Mouse (Mus musculus): ENCODE data around the gene Kdm4a. TPM values are rescaled to one million over a fixed set of nuclear protein-coding genes. Genes with fewer than 3 reads are reported as not detected.

Kdm4a gene
- 20.0 TPM for polyA plus RNA-seq (2014; fragmentation: Illumina TruSeq; extraction: RNeasy Lipid Tissue Mini Kit (QIAGEN cat#74804); ENCODE audit: low read depth, low replicate concordance)

GRCm38 (mm10) chr4:118179467-118180300, at the start of gene Kdm4a:
Kdm4a (minus strand) TSS chr4:118180043.

DNA sequence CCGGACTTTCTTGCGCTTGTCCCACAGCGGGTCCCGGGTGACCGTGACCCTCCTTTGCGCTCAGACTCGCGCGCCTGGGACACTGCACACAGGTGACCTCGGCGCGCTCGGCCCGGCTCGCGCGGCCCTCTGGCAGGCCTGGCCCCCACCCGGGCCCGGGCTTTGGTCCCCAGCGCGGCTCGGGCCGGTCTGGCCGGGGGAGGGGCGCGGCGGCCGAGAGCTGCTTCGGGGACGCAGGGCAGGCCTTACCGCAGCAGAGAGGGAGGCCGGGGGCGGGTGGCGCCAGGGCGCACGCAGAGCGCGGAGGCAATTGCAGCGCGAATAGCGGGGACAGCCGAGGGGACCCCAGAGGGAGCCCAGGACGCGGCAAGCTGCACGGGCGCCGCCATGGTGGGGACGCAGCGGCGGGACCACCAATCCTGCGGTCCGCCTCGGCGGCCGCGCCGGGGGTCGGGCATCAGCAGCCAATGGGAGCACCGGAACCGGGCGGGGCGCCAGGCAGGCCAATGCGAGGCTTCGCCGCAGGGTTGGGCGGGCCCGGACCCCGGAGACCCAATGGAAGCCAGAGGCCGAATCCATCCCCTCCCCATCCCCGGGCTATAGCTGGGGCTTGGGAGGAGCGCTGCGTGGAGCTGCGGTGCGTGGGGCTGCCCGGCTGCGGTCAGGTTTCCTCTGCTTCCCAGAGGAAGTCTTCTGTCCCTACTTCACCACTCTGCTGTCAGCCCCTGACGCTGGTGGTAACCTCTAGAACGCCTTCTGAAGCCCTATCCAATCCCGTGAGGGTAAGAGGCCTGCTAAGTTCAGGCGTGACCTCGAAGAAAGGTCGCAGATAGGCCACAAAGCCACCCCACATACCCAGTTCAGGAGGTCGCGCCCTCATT, 45.1 kb downstream of the Kdm4a start, which contains the start of gene St3gal3:
Gene St3gal3 (minus strand): TSS at position 430 of the 881 bp plus-strand sequence.

Other genes with a start within 250 kb of the Kdm4a start
- gene St3gal3, start 45.1 kb downstream of the Kdm4a start, polyA plus RNA-seq (2014; fragmentation: Illumina TruSeq; extraction: RNeasy Lipid Tissue Mini Kit (QIAGEN cat#74804); ENCODE audit: low read depth, low replicate concordance): 60.8 TPM
- gene Ptprf, start 111.4 kb upstream of the Kdm4a start, polyA plus RNA-seq (2014; fragmentation: Illumina TruSeq; extraction: RNeasy Lipid Tissue Mini Kit (QIAGEN cat#74804); ENCODE audit: low read depth, low replicate concordance): 4.6 TPM
- gene Szt2, start 229.2 kb upstream of the Kdm4a start, polyA plus RNA-seq (2014; fragmentation: Illumina TruSeq; extraction: RNeasy Lipid Tissue Mini Kit (QIAGEN cat#74804); ENCODE audit: low read depth, low replicate concordance): 16.0 TPM
- gene Med8, start 229.3 kb upstream of the Kdm4a start, polyA plus RNA-seq (2014; fragmentation: Illumina TruSeq; extraction: RNeasy Lipid Tissue Mini Kit (QIAGEN cat#74804); ENCODE audit: low read depth, low replicate concordance): 35.6 TPM
- gene Elovl1, start 248.1 kb upstream of the Kdm4a start, polyA plus RNA-seq (2014; fragmentation: Illumina TruSeq; extraction: RNeasy Lipid Tissue Mini Kit (QIAGEN cat#74804); ENCODE audit: low read depth, low replicate concordance): 28.4 TPM

All from heart, adult 10 weeks (tissue).